Mouse (Mus musculus) c-Kit-negative CD71-positive TER-119-positive erythroid progenitor cells, embryonic 14.5 days (primary cell): Measurements from ENCODE around the gene Syncrip.
"Not testable (repeated sequence)": the region's sequence is repeated elsewhere in the genome, so short reads cannot be mapped to it uniquely, and the experiment has no call there.

ENCODE experiments used
- DNase-seq: peaks from one replicate; pipeline ENCODE4 v3.0.0-alpha.2; 2013; ENCODE audit warnings: low read depth, low spot score

Gene Syncrip

DNA sequence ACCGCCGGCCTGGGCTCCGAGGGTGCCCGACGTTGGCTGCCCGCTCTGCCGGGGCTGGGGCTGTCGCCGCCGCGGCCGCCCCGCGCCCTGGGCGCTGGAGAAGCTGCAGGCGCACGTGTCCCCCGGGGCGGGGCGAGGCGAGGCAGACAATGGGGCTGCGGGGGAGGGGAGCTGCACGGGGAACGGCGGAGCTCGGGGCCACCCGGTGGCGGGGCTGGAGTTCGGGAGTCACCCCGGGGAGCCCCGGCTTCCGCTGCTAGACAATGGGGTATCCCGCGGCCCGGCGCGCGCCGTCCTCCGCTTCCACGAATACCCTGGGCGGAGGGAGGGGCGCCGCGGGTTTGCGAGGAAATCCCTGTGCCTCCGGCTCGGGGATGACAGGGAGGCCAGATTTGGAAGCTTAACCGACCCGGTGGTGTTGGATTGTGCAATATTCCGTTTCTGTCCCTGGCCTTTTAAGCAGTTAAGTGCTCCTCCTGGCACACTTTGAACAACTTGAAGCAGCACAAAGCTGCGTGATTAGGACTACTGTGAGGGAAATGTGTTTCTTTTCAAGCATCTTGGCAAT lies 539 bp upstream of the Syncrip start:
- DNase-seq, result peak; percentile 16

DNA sequence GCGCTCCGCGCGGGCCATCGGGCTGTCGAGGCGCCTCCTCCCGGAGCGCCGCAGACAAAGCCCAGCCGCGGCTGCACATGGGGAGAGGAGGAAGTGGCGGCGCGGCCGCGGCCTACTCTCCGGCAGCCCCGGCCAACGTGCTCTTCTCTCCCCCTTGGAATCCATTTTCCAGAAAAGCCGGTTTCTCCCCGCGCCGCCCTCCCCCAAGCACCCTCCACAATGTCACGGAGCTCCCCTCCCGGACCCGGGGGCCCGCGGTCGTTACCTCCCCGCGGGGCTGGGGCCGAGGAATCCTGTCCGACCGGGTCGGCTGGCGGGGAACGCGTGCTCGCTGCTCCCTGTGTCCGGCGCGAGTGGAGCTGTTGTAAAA lies 598 bp downstream of the Syncrip start:
- DNase-seq, result peak; percentile 35

DNA sequence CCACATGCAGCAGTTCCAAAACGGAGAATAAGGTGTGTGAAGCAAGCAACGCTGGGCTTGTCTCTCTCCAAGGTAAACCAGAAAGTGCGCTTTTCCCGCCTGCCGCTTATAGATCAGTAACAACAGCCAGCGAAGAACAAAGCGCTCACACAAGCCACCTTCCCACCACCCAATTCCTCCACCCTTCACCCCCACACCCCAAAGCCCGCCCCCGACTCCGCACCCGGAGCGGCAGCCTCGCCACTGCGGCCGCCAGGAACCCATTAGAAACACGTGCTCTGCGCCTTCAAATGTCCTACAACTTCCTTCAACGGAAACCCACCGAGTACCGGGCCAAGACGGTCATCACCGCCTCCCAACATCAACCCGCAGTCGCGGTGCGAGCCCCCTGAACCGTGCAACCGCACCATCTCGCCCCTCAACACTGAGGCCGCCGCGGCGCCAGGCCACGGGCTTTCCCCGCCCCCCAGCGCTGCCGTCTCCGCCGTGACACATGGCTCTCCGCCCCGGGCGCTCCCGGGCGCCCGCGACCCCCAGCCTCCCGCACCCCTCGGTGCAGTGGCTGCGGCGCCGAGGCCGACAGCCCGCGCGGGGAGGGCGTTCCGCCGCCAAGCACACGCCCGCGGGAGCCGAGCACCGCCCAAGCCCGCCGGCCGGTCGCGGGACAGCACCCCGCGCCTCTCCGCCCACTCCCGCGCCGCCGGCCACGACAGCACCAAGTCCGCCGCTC lies 1.1 kb downstream of the Syncrip start:
- peak; percentile 41 for DNase-seq

DNA sequence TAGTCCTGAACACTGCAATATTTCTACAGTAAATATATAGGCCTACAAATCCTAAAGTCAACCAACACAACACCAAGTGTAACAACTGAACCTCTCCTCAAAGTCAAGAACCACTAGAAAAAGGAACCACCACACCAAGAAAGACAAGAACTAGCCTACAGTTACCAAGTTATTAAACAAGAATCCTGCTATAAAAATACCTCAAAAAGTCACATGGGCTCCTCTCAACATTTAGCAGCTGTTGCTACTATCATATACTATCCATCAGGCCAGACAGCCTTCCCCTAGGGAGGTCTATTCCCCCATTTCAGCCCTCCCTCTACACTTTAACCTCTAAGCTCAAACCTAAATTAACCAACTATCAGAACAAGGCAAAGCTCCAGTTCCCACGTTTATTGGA lies 2.3 kb downstream of the Syncrip start:
- no peak for DNase-seq

DNA sequence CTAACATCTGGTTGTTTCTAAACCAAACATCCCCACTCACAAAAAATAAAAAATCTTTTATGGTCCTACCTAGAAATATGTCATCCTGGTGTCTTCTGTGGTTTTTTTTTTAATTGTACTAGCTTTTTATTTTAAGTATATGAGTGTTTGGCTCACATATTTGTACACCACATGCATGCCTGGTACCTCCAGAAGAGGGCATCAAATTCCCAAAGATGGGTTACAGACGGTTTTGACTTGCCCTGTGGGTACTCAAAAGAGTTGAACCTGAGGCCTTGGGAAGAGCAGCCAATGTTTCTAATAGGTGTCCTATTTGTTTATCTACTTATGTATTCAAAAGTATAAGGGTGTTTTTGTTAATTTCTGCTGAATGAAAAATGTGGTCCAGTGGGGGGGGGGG lies 6.2 kb downstream of the Syncrip start:
- no peak for DNase-seq

DNA sequence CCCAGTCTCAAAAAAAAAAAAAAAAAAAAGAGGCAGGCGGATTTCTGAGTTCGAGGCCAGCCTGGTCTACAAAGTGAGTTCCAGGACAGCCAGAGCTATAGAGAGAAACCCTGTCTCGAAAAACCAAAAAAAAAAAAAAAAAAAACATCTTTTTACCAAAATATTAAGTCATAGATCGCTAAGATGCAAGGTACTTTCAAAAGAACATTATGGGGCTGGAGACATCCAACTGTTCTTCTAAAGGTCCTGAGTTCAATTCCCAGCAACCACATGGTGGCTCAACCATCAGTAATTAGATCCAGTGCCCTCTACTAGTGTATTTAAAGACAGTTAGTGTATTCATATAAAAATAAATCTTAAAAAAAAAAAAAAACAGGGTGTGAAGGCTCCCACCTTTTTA lies 21.4 kb downstream of the Syncrip start:
- not testable (repeated sequence) for DNase-seq

DNA sequence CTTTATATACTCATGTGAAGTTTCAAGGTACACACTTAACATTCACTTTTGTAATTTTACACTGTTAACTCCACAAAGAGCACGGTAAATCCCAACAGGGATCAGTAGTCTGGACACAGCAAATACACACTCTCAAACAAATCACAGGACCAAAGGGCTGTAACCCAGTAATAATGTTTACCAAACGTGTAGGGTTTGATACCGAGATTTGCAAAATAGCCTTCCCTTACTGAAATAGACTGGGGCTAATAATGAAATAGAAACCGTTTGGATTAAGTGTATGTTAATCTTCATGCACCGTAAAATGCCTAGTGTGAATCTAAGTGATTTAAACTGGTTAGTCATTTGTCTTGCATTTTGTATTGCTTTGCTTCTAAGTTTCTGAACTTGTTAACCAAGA lies 42.4 kb downstream of the Syncrip start:
- DNase-seq, result no peak

DNA sequence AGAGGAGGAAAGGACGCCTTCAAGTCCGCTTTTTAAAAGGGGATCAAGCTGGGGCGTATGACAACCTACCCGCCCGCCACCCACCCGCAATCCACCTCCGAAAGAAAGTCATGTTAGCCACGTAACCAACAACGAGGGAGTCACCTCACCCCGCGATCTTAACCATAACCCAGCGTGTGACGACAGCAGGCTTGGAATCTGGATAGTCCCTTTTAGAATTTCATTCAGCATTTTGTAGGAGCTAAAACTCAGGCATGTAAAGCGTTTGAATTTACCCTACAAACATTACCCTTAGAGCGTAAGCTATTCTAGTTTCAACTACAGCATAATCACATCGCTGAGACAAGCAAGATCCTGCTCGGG lies 43.2 kb downstream of the Syncrip start:
- no peak for DNase-seq

DNA sequence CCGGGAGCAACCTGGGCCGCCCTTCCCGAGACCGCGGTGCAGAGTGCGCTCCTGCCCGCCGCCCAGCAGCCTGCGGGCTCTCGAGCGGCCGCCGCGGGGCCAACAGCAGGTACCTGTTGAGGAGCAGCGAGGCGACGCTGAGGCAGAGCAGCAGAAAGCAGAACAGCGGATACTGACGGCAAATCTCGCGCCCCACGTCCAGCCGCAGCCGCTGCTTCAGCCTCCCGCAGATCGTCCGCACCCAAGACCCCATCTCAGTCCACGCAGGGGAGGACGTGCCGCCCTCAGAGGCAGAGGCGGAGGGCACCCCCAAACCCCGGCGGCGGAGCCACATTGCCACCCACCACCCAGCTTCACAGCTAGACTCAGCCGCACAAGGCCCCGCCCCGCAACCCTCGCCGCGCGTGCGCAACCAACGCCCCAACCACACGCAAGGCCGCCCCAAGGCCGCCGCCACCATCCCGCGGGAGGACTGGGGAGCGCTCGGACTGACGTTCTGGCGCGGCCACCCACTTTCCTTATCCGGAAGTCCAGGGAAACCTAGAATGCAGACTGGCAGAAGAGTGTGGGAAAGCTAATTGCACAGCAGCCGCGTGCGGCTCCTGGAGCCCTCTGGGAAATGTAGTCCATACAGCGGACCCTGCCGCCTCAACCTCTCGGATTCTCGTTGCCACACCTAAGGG lies 43.7 kb downstream of the Syncrip start, which contains the start of gene Snx14:
Gene Snx14 (minus strand): TSS at position 404 of the 683 bp plus-strand sequence.
- DNase-seq, result peak; percentile 79

DNA sequence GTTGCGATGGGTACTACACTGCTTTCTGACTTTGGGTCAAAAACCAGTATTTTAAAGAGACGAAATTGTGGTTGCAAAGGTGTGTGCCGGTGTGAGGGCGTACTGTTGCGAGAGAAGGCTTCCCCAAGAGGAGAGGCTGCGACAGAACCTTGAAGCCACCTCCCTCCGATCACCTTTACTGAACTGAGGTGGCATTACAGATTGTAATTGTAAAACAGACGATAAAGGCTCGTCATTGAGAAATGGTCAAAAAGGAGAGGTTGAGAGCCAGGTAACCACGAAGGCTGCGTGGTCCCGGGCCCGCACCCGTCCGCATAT lies 44.2 kb downstream of the Syncrip start:
- no peak for DNase-seq

DNA sequence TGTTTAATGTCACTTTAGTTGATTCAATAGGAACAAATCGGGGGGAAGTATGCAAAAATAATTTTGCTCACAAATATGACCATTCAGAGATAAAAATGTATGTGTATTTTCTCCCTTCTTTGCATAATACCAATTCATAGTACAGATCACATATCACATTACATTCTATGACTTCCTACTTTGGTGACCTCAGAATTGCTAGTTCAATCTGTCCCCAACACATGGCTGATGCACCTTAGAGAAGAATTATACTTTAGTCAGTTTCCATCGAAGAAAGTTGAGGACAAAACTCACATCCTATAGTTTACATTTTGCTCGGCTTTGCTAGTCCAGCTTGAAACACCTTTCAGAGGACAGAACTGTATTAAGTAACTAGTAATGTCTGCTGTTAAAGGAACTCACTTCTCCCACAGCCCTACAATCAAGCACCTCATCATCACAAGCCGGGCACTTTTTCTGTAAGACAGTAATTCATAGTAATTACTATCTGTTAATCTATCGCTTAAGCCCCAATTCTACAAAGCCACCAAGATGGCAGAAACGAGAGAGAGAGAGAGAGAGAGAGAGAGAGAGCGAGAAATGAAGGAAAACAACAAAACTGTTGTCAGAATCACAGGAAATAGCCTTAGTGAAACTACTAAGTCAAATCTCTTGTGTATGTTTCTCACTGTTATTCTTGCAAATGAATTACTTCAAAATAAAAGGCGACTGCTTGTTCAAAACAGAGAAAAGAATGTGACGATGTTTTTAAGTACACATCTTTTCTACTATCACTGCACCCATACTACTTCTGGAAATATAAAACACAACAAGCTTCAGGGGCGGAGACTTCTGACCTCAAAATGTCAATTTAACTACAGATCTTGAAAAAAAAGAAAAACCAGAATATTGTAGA lies 44.8 kb downstream of the Syncrip start:
- peak; percentile 8 for DNase-seq

DNA sequence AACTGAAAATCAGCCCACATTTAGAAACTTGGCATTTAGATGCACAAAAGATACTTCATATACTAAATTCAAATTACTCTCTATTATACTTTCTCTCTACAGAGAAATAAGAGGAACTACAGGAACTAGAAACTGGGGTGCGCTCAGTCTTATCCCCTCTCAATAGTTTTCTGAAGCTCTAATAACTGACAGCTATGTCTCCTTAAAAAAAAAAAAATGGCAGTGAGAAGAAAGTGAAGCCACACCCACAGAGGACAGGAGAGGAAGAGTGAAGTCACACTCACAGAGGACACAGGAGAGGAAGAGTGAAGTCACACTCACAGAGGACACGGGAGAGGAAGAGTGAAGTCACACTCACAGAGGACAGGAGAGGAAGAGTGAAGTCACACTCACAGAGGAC lies 58.0 kb downstream of the Syncrip start:
- DNase-seq, result no peak

DNA sequence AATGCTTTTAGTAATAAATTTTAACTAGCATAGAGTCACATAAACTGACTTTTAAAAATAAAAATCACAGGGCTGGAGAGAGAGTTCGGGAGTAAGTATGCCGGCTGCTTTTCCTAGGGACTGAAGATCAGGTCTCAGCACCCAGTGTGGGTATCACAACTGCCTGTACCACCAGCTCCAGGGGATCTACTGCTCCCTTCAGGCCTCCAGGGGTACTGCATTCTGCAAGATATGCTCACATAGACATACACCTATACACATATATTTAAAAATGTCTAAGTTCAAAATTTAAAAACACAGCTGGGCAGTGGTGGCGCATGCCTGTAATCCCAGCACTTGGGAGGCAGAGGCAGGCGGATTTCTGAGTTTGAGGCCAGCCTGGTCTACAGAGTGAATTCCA lies 59.9 kb downstream of the Syncrip start:
- no peak for DNase-seq

DNA sequence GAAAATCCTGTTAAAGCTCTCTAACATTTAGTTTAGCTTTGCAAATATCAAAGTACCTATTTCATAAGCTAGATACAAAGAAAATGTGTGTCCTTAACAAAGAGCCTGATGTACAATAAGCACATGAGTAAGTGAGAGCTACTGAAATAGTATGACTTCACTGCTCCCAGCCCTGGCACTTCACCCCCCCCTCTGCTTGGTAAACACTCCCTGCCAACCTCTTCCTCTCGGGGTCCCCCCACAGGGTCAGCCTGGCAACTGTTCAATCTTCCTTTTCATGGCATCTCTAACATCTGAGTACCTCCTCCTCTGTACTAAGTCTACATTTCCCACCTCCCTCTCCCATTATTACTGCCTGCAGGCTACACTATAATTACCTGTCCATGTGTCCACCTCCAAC lies 65.6 kb downstream of the Syncrip start:
- no peak for DNase-seq

DNA sequence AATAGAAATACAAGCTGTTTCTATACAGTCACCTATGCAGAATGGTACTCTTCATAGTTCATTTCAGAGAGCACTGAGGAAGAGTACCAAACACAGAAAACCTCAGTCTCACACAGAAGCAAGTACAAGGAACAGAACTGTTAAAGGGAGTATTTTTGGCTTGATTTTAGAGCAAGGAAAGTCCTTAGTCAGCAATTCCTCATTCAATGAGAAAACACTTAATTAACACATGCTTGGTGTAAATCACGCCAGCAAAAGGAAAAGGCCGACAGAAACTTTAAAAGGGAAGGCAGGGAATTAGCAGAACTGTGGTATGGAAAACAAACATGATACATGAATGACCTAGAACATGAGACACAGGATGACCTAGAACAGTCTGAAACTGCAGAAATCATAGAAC lies 72.4 kb downstream of the Syncrip start:
- DNase-seq, result no peak

DNA sequence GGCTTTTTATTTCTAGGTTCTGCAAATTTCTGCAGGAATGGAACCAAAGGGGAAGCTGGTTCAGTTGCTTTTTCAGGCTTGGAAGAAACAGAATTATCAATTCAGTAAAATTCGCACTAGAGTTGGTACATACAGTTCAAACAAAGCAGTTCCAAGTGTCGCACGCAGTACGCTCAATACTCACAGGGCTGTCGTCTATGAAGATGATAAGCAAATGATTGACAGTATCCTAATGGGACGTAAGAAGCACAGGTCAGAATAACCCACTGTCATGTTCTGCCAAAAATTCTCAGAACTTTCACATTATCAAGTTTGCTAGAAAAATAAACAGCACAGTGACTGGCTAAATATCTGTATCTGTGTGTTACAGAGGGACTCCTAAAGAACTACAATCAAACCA lies 77.9 kb downstream of the Syncrip start:
- no peak for DNase-seq

DNA sequence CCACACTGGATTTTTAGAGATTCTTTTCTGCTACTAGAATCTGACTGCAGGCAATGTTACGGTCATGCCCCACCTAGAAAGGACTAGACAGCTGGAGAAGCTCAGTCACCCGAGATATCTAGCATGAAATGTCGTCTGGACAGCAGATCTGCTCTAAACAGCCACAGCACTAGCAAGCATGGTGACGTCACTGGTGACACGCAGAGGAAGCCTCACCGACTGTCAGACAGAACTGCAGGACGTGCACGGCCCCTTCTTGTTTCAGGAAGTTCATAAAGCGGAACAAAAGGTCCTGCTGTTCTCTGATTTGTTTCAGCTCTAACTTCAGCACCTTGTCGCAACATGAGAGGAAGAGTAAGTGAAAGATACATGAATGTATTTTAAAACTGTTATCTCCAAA lies 78.3 kb downstream of the Syncrip start:
- peak; percentile 11 for DNase-seq

DNA sequence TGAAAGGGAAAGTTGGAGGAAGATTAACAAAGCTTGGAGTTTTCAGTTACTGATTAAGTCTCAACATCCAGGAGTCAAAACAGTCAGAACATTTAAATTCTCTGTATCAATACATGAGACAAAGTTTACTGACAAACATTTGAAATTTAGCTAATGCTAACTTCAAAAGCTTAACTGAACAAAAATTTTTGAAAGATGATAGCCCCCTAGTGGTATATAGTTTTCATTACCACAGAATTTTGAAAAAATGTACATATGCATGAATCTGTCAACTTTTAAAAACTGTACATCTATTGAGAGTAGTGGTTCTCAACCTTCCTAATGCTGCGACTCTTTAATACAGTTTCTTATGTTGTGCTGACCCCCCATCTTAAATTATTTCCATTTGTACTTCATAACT lies 83.9 kb downstream of the Syncrip start:
- DNase-seq, result no peak
